Mouse (Mus musculus): Measurements from ENCODE around the gene Rab5a. TPM values are rescaled to one million over a fixed set of nuclear protein-coding genes. Genes with fewer than 3 reads are reported as not detected.

Rab5a gene
- total RNA-seq, 2 experiments from 2014 or later = 119 to 126 TPM

DNA sequence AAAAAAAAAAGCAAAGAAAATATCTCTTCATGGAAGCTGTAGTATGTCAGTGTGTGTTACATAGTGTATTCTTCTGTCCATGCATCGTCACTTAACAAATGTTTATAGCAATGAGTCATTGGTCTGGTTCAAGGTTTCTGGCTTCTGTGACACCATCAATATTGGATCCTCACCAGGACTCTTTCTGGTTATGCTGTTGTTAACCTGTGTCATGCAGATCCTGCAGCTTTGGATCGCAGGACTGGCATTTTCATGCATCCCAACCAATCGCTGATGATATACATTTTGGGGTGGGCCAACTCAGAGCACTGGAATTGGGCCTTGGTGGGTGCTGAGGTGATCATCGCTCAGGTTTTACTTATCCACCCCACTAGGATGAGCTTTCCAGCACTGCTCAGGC, 63.5 kb downstream of the Rab5a start:
- DNase-seq (ENCODE audit: extremely low spot score in 1 of 2, low spot score in 1 of 2) = no peak

DNA sequence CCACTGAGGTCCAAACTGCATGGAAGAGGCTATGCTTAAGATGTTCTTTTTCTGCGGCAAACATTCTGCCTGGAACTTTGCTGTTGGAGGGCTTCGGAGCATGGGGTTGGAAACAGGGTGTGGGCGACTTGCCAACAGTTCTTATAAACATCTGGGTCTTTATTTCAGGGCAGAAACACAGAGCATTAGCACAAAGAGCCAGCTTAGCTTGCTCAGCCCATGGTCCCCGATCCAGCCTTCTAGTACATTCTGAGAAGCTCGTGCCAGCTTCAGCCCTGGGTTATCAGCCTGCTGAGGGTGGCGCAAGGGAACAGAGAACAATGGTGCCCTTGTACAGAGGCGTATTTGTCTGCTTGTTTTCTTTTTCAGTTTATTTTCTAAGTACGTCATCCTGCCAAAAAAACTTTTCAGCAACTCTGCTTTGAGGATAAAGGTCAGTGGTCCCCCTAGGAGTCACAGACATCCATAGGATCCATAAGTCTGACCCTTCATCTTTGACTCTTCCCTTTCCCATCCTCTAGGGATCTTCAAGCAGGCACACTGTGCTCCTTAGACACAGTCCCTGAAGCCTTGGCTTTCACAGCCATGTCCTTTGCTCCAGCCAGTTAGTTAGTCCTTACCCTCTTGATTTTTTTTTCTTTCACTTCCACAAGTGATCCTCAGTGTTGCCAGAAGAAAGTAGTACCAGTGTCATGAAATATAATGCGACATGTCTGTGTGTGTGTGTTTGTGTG, 64.7 kb downstream of the Rab5a start:
- peak in 1 of 2 experiments; percentile 28 for DNase-seq (ENCODE audit: extremely low spot score in 1 of 2, low spot score in 1 of 2)

DNA sequence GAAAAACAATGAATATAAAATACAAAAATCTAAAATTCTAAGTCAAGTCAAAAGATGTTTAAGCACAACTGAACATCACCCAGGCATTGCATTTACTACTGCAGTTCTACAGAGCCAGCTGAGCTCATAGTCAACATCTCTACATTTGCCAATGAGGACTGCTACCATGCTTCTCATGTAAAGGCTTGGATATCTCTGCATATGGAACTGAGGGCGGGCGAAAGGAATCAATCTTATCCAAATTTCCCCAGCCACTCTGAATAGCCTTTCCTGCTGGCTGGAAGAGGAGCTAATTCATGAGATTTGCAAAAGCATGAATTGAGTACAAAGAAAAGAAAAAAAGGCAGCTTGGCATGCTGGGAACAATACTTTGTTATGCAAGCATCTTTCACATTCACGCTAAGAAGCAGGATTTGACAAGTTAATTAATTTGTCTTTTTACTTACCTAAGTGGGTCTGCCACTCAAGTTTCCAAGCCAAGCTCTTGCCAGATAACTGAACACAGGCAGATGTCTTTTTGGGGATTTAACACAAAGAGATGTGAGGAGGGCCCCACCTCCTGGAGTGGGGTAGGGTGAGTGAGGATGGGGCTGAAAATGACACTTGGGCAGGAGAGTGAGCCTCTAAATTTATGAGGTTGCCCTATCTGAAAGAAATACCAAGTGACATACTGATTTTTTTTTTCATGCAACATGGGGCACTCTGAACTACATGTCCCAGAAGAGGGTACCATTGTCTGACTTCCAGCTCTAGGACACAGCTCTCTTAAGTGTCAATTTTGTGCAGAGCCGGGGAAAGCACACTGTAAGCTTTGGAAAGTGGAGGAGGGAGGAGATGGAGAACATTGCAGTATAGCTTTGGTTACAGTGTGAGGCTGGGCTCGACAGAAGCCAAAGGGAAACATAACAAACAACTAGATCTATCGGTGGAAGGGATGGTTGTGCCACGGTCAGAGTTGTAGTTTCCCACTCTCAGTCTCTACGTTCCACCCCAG, 72.6 kb downstream of the Rab5a start:
- DNase-seq (ENCODE audit: extremely low spot score in 1 of 2, low spot score in 1 of 2) = no peak

DNA sequence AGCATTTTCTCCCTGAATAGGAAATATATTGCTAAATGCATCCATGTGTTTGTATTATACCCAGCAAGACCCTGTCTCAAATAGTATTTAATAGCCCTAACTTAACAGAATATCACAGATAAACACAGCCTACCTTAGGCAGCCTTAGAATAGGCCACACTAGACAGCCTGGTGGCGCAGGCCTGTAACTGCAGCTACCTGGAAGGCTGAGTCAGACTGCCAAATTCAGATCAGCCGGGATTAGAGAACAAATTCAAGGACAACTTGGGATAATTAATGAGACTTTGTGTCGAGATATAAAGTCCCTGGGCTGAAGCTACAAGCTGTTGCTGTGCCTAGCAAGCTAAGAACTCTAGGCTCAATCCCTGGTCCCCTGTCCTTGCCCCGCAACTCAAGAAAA, 75.1 kb downstream of the Rab5a start:
- no peak for DNase-seq (ENCODE audit: extremely low spot score in 1 of 2, low spot score in 1 of 2)

DNA sequence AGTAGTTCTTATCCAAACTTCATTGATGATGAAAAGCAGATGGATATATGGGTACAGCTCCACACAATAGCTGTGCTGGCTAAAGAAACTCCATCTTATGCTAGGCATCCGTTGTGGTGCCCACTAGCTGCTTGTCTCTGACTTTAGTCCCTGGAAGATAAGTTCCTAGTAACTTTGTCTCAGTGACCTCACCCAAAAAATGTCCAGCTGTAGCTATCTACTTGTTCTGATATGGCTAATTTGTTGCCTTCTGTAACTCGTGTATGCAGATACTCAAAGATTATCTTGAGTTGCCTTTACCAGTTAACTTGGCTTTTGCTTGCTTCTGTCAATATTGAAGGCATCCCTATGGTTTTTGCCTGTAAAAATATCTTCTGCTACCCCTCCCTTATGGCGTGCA, 75.8 kb downstream of the Rab5a start:
- DNase-seq (ENCODE audit: extremely low spot score in 1 of 2, low spot score in 1 of 2) = no peak

Other genes with a start within 250 kb of the Rab5a start
- gene Efhb, start 15.9 kb upstream of the Rab5a start, total RNA-seq (2021) = under 1 TPM; 0.30 to 0.33 TPM
- not detected for gene Pp2d1, start 60.2 kb downstream of the Rab5a start, total RNA-seq (2021)
- gene Kat2b, start 87.6 kb downstream of the Rab5a start, total RNA-seq (2021) = 10 to 100 TPM; 14.8 to 16.9 TPM
- under 1 TPM; 0.42 to 0.79 TPM for gene Sgo1, start 210.1 kb downstream of the Rab5a start, total RNA-seq (2021)